Mouse (Mus musculus): Measurements from ENCODE around the gene Srsf6. TPM values are rescaled to one million over a fixed set of nuclear protein-coding genes. Genes with fewer than 3 reads are reported as not detected.
A peak's percentile ranks its signal among the peaks of the same experiment; 100 is the strongest.

Srsf6 gene
- total and polyA plus RNA-seq, 3 experiments: 151 to 460 (median 216) TPM

- DNase-seq: peak; percentile 66
These were observed 54.6 kb downstream of the Srsf6 start for GRCm38 (mm10) chr2:162985923-162986322.

Other genes with a start within 250 kb of the Srsf6 start
- gene L3mbtl1, start 11.9 kb downstream of the Srsf6 start, total RNA-seq (2021): under 1 TPM; 0.31 to 0.37 TPM
- 0.12 and 0.38 TPM in 2 replicates for gene L3mbtl1, start 11.9 kb downstream of the Srsf6 start, polyA plus RNA-seq (2012; rRNA removed)
- 1 to 10 TPM in 1 of 2 experiments, under 1 TPM in 1; 0.35 to 1.1 TPM for gene Sgk2, start 55.8 kb downstream of the Srsf6 start, total RNA-seq (2021)
- gene Sgk2, start 55.8 kb downstream of the Srsf6 start, polyA plus RNA-seq (2012; rRNA removed): 0.35 and 0.77 TPM in 2 replicates
- gene Ift52, start 85.8 kb downstream of the Srsf6 start, total RNA-seq (2021): 10 to 100 TPM; 44.5 to 55.8 TPM
- gene Ift52, start 85.8 kb downstream of the Srsf6 start, polyA plus RNA-seq (2012; rRNA removed): 19.4 and 25.9 TPM in 2 replicates
- gene Mybl2, start 123.2 kb downstream of the Srsf6 start, total RNA-seq (2021): 1 to 10 TPM; 1.3 to 2.2 TPM
- gene Mybl2, start 123.2 kb downstream of the Srsf6 start, polyA plus RNA-seq (2012; rRNA removed): 1.2 and 1.9 TPM in 2 replicates
- not detected for gene Gtsf1l, start 156.3 kb downstream of the Srsf6 start, total RNA-seq (2021)
- gene Gtsf1l, start 156.3 kb downstream of the Srsf6 start, polyA plus RNA-seq (2012; rRNA removed): not detected in 2 replicates